Mouse (Mus musculus): ENCODE results near the gene Arid4a. TPM values are rescaled to one million over a fixed set of nuclear protein-coding genes. Genes with fewer than 3 reads are reported as not detected.

Arid4a gene
- polyA plus RNA-seq, 1 experiment, result 8.1 TPM

DNA sequence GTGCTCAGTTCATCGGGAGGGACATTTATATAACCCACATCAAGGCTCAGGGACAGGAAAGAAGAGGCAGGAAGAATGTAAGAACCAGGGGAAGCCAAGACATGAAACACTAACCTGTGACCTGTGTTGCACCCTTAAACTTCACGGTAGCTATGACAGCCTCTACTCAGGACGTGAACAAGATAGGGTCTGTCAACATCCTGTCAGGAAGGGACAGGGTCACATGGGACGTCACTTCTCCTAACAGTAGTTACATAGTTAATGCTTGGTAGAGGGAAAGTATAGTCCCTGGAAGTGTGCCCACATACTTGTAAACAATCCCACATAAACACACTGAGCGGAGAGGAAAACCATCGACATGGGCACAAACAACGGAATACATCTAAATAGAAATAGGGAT lies 8.9 kb upstream of the Arid4a start:
- Histone ChIP-seq H3K4me1 (replicated peaks; ENCODE audit: control insufficient read depth, insufficient read depth, low read length) (peaks cover 7% of the 10 kb centered on the region; the same call in 1 of the 2 replicates), H3K27me3 (ENCODE audit: control insufficient read depth, insufficient read depth, low read length) (no peaks in the 10 kb centered on the region), H3K4me3 (ENCODE audit: control insufficient read depth, insufficient read depth, low read length) (no peak overlapping the region), H3K36me3 (ENCODE audit: control insufficient read depth, insufficient read depth, low read length) (peaks cover 56% of the 10 kb centered on the region), H3K27ac (ENCODE audit: control insufficient read depth, insufficient read depth, low read length) (no peak overlapping the region; the same call in 1 of the 2 replicates)
- TF ChIP-seq CTCF (IDR thresholded peaks at IDR 0.05; ENCODE audit: borderline replicate concordance, control insufficient read depth, extremely low read depth, insufficient read depth, low read length, poor library complexity), result no peak
- no peak for TF ChIP-seq POLR2A (IDR thresholded peaks at IDR 0.05; ENCODE audit: control insufficient read depth, extremely low read depth, insufficient read depth, low read length, poor library complexity)
- peak; percentile 16 for DNase-seq
- 44% methylated on average over 7 of the region's 7 CpGs for WGBS

DNA sequence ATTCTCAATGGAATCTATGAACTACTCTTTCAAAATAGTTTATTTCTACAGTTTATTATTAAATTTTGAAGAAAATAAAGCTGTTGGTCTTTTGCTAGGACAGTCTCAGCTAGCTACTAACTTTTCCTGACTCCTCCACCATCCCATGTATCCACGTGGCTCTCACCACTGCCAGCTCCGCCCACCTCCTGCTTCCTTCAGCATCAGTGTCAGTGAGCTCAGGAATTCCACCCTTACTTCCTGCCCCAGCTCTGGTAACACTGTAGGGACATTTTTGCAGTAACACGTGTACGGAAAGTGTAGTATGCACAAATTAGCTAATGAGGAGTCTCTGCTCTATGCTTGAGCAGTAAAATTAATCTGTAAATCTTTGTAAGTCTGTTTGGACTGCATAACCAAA lies 6.0 kb upstream of the Arid4a start:
- WGBS, result 81% methylated on average over 4 of the region's 4 CpGs
- Histone ChIP-seq H3K36me3 (ENCODE audit: control insufficient read depth, insufficient read depth, low read length) (peaks cover 52% of the 10 kb centered on the region), H3K27ac (ENCODE audit: control insufficient read depth, insufficient read depth, low read length) (no peak overlapping the region), H3K27me3 (ENCODE audit: control insufficient read depth, insufficient read depth, low read length) (no peaks in the 10 kb centered on the region), H3K4me3 (ENCODE audit: control insufficient read depth, insufficient read depth, low read length) (no peak overlapping the region), H3K4me1 (replicated peaks; ENCODE audit: control insufficient read depth, insufficient read depth, low read length) (peaks cover 14% of the 10 kb centered on the region)
- TF ChIP-seq CTCF (IDR thresholded peaks at IDR 0.05; ENCODE audit: borderline replicate concordance, control insufficient read depth, extremely low read depth, insufficient read depth, low read length, poor library complexity) (no peak), POLR2A (IDR thresholded peaks at IDR 0.05; ENCODE audit: control insufficient read depth, extremely low read depth, insufficient read depth, low read length, poor library complexity) (no peak)
- DNase-seq, result no peak

- Histone ChIP-seq H3K27ac (ENCODE audit: control insufficient read depth, insufficient read depth, low read length) (peak overlapping the region; percentile 95), H3K4me3 (ENCODE audit: control insufficient read depth, insufficient read depth, low read length) (peak overlapping the region; percentile 88), H3K4me1 (replicated peaks; ENCODE audit: control insufficient read depth, insufficient read depth, low read length) (peaks cover 9% of the 10 kb centered on the region), H3K36me3 (ENCODE audit: control insufficient read depth, insufficient read depth, low read length) (peaks cover 19% of the 10 kb centered on the region), H3K27me3 (ENCODE audit: control insufficient read depth, insufficient read depth, low read length) (no peaks in the 10 kb centered on the region)
- WGBS, result under 1% methylated on average over 32 of the region's 32 CpGs
- no peak for DNase-seq
- TF ChIP-seq CTCF (IDR thresholded peaks at IDR 0.05; ENCODE audit: borderline replicate concordance, control insufficient read depth, extremely low read depth, insufficient read depth, low read length, poor library complexity), result no peak
- TF ChIP-seq POLR2A (IDR thresholded peaks at IDR 0.05; ENCODE audit: control insufficient read depth, extremely low read depth, insufficient read depth, low read length, poor library complexity), result no peak
Measured at GRCm38 (mm10) chr12:71014845-71015362, 886 bp upstream of the Arid4a start.

DNA sequence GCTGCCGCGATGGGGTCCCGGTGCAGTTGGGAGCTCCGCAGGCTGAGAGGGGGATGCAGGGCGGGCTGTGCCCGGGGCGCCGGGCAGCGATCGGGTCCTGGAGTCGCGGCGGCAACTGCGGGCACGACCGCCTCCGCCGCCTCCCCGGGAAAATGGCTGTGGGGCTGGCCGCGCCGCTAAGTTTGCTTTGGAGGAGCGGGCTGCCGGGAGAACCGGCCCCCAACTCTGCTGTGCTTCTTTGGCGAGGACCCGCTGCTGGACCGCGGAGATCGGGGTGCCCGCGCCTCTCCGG lies 367 bp downstream of the Arid4a start:
- H3K27ac ChIP-seq (ENCODE audit: control insufficient read depth, insufficient read depth, low read length), result peak overlapping the region; percentile 79
- no peak for DNase-seq
- peaks cover 25% of the 10 kb centered on the region for H3K36me3 ChIP-seq (ENCODE audit: control insufficient read depth, insufficient read depth, low read length)
- H3K4me1 ChIP-seq (replicated peaks; ENCODE audit: control insufficient read depth, insufficient read depth, low read length), result peaks cover 9% of the 10 kb centered on the region
- peak overlapping the region; percentile 87 for H3K4me3 ChIP-seq (ENCODE audit: control insufficient read depth, insufficient read depth, low read length)
- no peak; the same call in 1 of the 2 replicates for TF ChIP-seq CTCF (IDR thresholded peaks at IDR 0.05; ENCODE audit: borderline replicate concordance, control insufficient read depth, extremely low read depth, insufficient read depth, low read length, poor library complexity)
- TF ChIP-seq POLR2A (IDR thresholded peaks at IDR 0.05; ENCODE audit: control insufficient read depth, extremely low read depth, insufficient read depth, low read length, poor library complexity), result no peak
- under 1% methylated on average over 31 of the region's 33 CpGs for whole genome bisulfite sequencing
- no peaks in the 10 kb centered on the region for H3K27me3 ChIP-seq (ENCODE audit: control insufficient read depth, insufficient read depth, low read length)

DNA sequence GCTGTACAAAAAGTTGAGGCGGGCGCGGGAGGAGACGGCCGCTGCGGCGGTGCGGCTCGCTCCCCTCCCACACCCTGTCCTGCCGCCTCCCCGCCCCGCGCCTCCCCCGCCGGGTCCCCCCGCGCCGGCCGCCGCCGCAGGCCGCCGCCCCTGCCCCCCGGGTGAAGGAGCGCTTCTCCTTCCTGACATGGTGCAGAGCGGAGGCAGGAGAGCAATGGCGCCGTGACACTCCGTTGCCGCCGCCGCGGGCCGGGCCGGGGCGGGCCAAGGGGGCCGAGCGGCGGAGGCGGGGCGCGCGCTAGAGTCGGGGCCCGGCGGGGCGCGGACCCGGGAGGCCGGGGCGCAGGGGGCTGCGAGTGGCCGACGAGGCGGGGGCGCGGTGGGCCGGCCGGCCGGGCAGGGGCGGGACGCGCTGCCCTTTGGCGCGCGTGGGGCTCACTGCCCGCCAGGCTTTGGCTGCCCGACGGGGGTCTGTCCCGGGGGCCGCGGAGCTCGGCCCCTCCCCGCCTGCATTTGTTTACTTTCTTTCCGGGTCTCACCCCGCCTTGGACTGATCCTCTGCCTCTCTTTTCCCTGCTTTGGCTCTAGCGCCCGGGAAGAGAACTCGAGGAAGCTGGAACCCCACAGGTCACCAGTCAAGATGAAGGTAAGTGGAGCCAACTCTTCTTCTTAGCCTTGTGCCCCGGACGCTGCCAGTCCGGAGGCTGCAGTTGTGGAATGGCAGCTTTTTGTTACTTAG lies 882 bp downstream of the Arid4a start:
- Histone ChIP-seq H3K4me3 (ENCODE audit: control insufficient read depth, insufficient read depth, low read length) (peak overlapping the region; percentile 87), H3K27ac (ENCODE audit: control insufficient read depth, insufficient read depth, low read length) (peak overlapping the region; percentile 79), H3K36me3 (ENCODE audit: control insufficient read depth, insufficient read depth, low read length) (peaks cover 30% of the 10 kb centered on the region), H3K27me3 (ENCODE audit: control insufficient read depth, insufficient read depth, low read length) (no peaks in the 10 kb centered on the region), H3K4me1 (replicated peaks; ENCODE audit: control insufficient read depth, insufficient read depth, low read length) (peaks cover 9% of the 10 kb centered on the region)
- peak; percentile 62 for DNase-seq
- 1% methylated on average over 79 of the region's 82 CpGs for WGBS
- TF ChIP-seq POLR2A (IDR thresholded peaks at IDR 0.05; ENCODE audit: control insufficient read depth, extremely low read depth, insufficient read depth, low read length, poor library complexity) (no peak), CTCF (IDR thresholded peaks at IDR 0.05; ENCODE audit: borderline replicate concordance, control insufficient read depth, extremely low read depth, insufficient read depth, low read length, poor library complexity) (no peak)

DNA sequence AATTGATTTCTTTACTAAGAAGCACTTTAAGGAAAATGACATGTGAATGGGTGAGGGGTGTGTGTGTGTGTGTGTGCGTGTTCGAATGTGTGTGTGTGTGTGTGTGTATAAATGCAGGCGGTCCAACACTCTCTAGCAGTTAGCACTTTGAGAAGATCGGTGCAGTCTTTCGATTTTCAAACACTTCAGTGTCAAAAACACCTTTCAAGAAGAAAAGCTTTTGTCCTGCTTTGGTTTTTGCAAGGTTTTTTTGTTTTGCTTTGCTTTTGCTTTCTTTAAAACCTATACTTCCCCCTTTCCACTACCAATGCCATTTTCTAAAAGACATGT lies 1.4 kb downstream of the Arid4a start:
- peak overlapping the region; percentile 56 for H3K27ac ChIP-seq (ENCODE audit: control insufficient read depth, insufficient read depth, low read length)
- 2% methylated on average over 5 of the region's 5 CpGs for WGBS
- peaks cover 7% of the 10 kb centered on the region for H3K4me1 ChIP-seq (replicated peaks; ENCODE audit: control insufficient read depth, insufficient read depth, low read length)
- peak overlapping the region; percentile 87 for H3K4me3 ChIP-seq (ENCODE audit: control insufficient read depth, insufficient read depth, low read length)
- DNase-seq, result no peak
- TF ChIP-seq POLR2A (IDR thresholded peaks at IDR 0.05; ENCODE audit: control insufficient read depth, extremely low read depth, insufficient read depth, low read length, poor library complexity) (no peak), CTCF (IDR thresholded peaks at IDR 0.05; ENCODE audit: borderline replicate concordance, control insufficient read depth, extremely low read depth, insufficient read depth, low read length, poor library complexity) (no peak)
- no peaks in the 10 kb centered on the region for H3K27me3 ChIP-seq (ENCODE audit: control insufficient read depth, insufficient read depth, low read length)
- H3K36me3 ChIP-seq (ENCODE audit: control insufficient read depth, insufficient read depth, low read length), result peaks cover 35% of the 10 kb centered on the region

All from thymus, adult 2 months (tissue).